Mouse (Mus musculus): ENCODE measurements around the gene Cer1. TPM values are rescaled to one million over a fixed set of nuclear protein-coding genes. Genes with fewer than 3 reads are reported as not detected.

The Cer1 gene
- polyA plus RNA-seq, 1 experiment from 2014 or later, result 0.07 TPM

DNA sequence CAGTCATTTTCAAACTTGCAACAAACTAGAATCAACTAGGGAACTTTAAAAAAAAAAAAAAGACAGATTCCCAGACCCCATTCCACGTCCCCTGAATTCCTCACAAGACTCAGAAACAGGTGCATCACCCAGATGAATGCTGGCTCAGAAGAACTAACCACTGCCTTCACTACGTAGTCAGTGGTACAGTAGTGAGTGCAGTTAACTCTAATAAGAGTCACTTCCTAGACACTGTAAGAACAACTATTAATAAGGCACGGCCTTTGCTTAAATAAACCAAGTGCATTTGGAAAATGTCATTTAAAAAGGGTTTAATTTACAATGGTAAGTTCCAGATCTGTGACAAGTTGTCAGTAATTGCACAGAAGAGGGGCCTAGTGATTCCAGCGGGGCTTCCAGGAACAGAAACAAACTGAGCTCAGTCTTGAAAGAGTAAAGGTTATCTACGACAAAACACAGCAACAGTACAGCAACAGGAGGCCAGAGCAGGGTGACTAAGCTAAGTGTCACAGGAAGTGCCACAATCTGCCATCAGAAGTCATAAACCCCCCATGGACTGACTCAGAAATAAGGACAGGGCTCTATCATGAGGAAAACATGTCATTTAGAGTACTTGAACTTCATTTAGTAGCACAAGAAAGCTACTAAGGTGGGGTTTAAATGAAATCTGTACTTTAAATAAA is 36.3 kb downstream of the Cer1 start:
- H3K9ac ChIP-seq (ENCODE audit: low read depth, low read length), result no peak overlapping the region
- no peak overlapping the region for H3K27ac ChIP-seq (ENCODE audit: low read length)
- no peaks in the 10 kb centered on the region for H3K27me3 ChIP-seq (replicated peaks; ENCODE audit: control insufficient read depth, insufficient read depth, low read length)
- peak; percentile 83 for ATAC-seq
- H3K4me2 ChIP-seq (ENCODE audit: low read depth, low read length), result no peak overlapping the region
- no peaks in the 10 kb centered on the region for H3K9me3 ChIP-seq (ENCODE audit: control insufficient read depth, low read length)
- 51% methylated on average over 5 of the region's 5 CpGs for WGBS
- H3K36me3 ChIP-seq (ENCODE audit: control insufficient read depth, insufficient read depth, low read length), result peaks cover 5% of the 10 kb centered on the region; the same call in 1 of the 2 replicates
- peaks cover 3% of the 10 kb centered on the region for H3K4me1 ChIP-seq (ENCODE audit: control insufficient read depth, insufficient read depth, low read length)
- no peak overlapping the region for H3K4me3 ChIP-seq (ENCODE audit: low read length)

DNA sequence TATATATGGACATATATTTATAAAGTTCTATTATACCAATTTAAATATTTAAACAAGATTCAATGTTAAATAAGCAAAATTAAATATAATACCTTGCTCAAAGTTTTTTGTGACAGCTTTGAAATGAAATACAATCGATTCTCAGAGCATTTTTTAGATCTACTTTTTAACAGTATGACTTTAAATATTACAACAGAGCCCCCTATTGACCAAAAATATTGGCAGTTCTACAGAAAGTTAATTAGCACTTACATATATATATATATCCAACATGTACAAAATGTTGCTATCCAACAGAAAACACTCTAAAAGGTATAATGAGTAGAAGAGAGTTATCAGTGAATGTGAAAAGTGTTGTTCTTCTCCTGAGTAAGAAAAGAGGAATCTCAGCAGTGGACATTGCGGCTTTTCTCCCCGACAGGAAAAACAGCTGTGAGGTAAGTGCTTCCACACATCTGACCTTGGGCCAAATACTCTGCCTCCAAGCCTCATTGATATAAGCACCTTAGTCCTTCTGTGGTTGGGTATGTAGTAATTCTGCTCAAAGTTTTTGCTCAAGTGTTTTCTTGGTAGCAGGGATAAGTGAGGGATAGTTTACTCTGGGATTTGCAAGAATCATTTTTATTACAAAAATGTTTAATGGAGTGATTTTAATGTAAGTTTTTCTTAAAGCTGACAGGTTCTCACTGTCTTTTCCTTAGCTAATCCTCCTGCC is 47.3 kb downstream of the Cer1 start:
- ATAC-seq, result no peak
- Histone ChIP-seq H3K27ac (ENCODE audit: low read length) (no peak overlapping the region), H3K36me3 (ENCODE audit: control insufficient read depth, insufficient read depth, low read length) (peaks cover 7% of the 10 kb centered on the region; the same call in 1 of the 2 replicates), H3K9ac (ENCODE audit: low read depth, low read length) (no peak overlapping the region), H3K4me1 (ENCODE audit: control insufficient read depth, insufficient read depth, low read length) (no peaks in the 10 kb centered on the region), H3K4me2 (ENCODE audit: low read depth, low read length) (no peak overlapping the region), H3K27me3 (replicated peaks; ENCODE audit: control insufficient read depth, insufficient read depth, low read length) (no peaks in the 10 kb centered on the region), H3K9me3 (ENCODE audit: control insufficient read depth, low read length) (no peaks in the 10 kb centered on the region), H3K4me3 (ENCODE audit: low read length) (no peak overlapping the region)
- WGBS, result 67% methylated on average over 3 of the region's 3 CpGs

Other genes with a start within 250 kb of the Cer1 start
- 27.6 and 32.3 TPM in 2 replicates for gene Nfib, start 179.4 kb downstream of the Cer1 start, polyA plus RNA-seq (2015; fragmentation: Nextera tagmentation; extraction: Ambion mirVana)
- 15.7 and 15.9 TPM in 2 replicates for gene Zdhhc21, start 25.2 kb downstream of the Cer1 start, polyA plus RNA-seq (2015; fragmentation: Nextera tagmentation; extraction: Ambion mirVana)
- 4.0 and 4.1 TPM in 2 replicates for gene Frem1, start 167.2 kb upstream of the Cer1 start, polyA plus RNA-seq (2015; fragmentation: Nextera tagmentation; extraction: Ambion mirVana)

Measured in intestine, embryonic 16.5 days (tissue).